Mouse (Mus musculus): ENCODE measurements at regions not wholly inside any gene's neighbourhood (a gene's known extent, or its start where the extent isn't known, plus 50 kb on each side); places are given as distances from the start of the nearest gene placed in this dataset.

GRCm38 (mm10) chr13:101253698-101254468 is 420.7 kb upstream of the Slc30a5 start:
- Histone ChIP-seq H3K27me3 (no peaks in the 10 kb centered on the region), H3K9ac (no peak overlapping the region), H3K4me3 (no peak overlapping the region), H3K4me1 (no peaks in the 10 kb centered on the region), H3K4me2 (replicated peaks) (no peak overlapping the region), H3K36me3 (no peaks in the 10 kb centered on the region), H3K27ac (no peak overlapping the region), H3K9me3 (no peaks in the 10 kb centered on the region)
- ATAC-seq (ENCODE audit: low FRiP score, low read depth), result no peak
- WGBS, result 46% methylated on average over 5 of the region's 5 CpGs

- Histone ChIP-seq H3K9me3 (no peaks in the 10 kb centered on the region), H3K36me3 (no peaks in the 10 kb centered on the region), H3K4me1 (no peaks in the 10 kb centered on the region), H3K27ac (no peak overlapping the region), H3K27me3 (no peaks in the 10 kb centered on the region), H3K4me3 (no peak overlapping the region), H3K9ac (no peak overlapping the region), H3K4me2 (replicated peaks) (no peak overlapping the region)
- ATAC-seq (ENCODE audit: low FRiP score, low read depth), result no peak
- 78% methylated on average over 5 of the region's 5 CpGs for whole genome bisulfite sequencing
Observed at GRCm38 (mm10) chr13:101249369-101249768, 416.1 kb upstream of the Slc30a5 start.

GRCm38 (mm10) chr13:101244326-101244725 is 411.1 kb upstream of the Slc30a5 start:
- Histone ChIP-seq H3K27ac (no peak overlapping the region), H3K4me2 (replicated peaks) (no peak overlapping the region), H3K4me1 (no peaks in the 10 kb centered on the region), H3K36me3 (no peaks in the 10 kb centered on the region), H3K4me3 (no peak overlapping the region), H3K9me3 (no peaks in the 10 kb centered on the region), H3K27me3 (no peaks in the 10 kb centered on the region), H3K9ac (no peak overlapping the region)
- 97% methylated on average over 3 of the region's 3 CpGs for WGBS
- no peak for ATAC-seq (ENCODE audit: low FRiP score, low read depth)

GRCm38 (mm10) chr13:101238860-101239259 is 405.6 kb upstream of the Slc30a5 start:
- Histone ChIP-seq H3K27me3 (no peaks in the 10 kb centered on the region; the same call in 1 of the 2 replicates), H3K9ac (no peak overlapping the region), H3K27ac (no peak overlapping the region), H3K36me3 (no peaks in the 10 kb centered on the region), H3K4me1 (peaks cover 4% of the 10 kb centered on the region), H3K4me2 (replicated peaks) (no peak overlapping the region), H3K4me3 (no peak overlapping the region), H3K9me3 (no peaks in the 10 kb centered on the region)
- no peak for ATAC-seq (ENCODE audit: low FRiP score, low read depth)

- Histone ChIP-seq H3K9me3 (no peaks in the 10 kb centered on the region), H3K27ac (no peak overlapping the region), H3K27me3 (no peaks in the 10 kb centered on the region; the same call in 1 of the 2 replicates), H3K36me3 (no peaks in the 10 kb centered on the region), H3K4me1 (peaks cover 14% of the 10 kb centered on the region), H3K4me2 (replicated peaks) (no peak overlapping the region), H3K9ac (no peak overlapping the region), H3K4me3 (no peak overlapping the region)
- WGBS, result 73% methylated on average over 10 of the region's 10 CpGs
- ATAC-seq (ENCODE audit: low FRiP score, low read depth), result no peak
Observed at GRCm38 (mm10) chr13:101237035-101237434, 403.8 kb upstream of the Slc30a5 start.

GRCm38 (mm10) chr13:101235846-101236245 is 402.6 kb upstream of the Slc30a5 start:
- WGBS, result 94% methylated on average over 4 of the region's 4 CpGs
- ATAC-seq (ENCODE audit: low FRiP score, low read depth), result no peak
- peaks cover 1% of the 10 kb centered on the region for H3K27me3 ChIP-seq

GRCm38 (mm10) chr13:101235110-101235509 is 401.9 kb upstream of the Slc30a5 start:
- H3K9ac ChIP-seq, result no peak overlapping the region
- peaks cover 3% of the 10 kb centered on the region for H3K27me3 ChIP-seq
- H3K9me3 ChIP-seq, result no peaks in the 10 kb centered on the region
- H3K27ac ChIP-seq, result no peak overlapping the region
- 59% methylated on average over 3 of the region's 3 CpGs for WGBS
- H3K36me3 ChIP-seq, result no peaks in the 10 kb centered on the region
- no peak overlapping the region for H3K4me2 ChIP-seq (replicated peaks)
- H3K4me3 ChIP-seq, result no peak overlapping the region
- ATAC-seq (ENCODE audit: low FRiP score, low read depth), result no peak
- H3K4me1 ChIP-seq, result peaks cover 14% of the 10 kb centered on the region

More at GRCm38 (mm10) chr13:101235846-101236245, 402.6 kb upstream of the Slc30a5 start:
- Histone ChIP-seq H3K4me2 (replicated peaks) (no peak overlapping the region), H3K4me3 (no peak overlapping the region), H3K27ac (no peak overlapping the region), H3K9ac (no peak overlapping the region), H3K9me3 (no peaks in the 10 kb centered on the region), H3K4me1 (peaks cover 14% of the 10 kb centered on the region), H3K36me3 (no peaks in the 10 kb centered on the region)

- peaks cover 14% of the 10 kb centered on the region for H3K4me1 ChIP-seq
- ATAC-seq (ENCODE audit: low FRiP score, low read depth), result no peak
- H3K4me3 ChIP-seq, result no peak overlapping the region
- H3K27ac ChIP-seq, result no peak overlapping the region
- no peak overlapping the region for H3K4me2 ChIP-seq (replicated peaks)
- peaks cover 3% of the 10 kb centered on the region for H3K27me3 ChIP-seq
- no peaks in the 10 kb centered on the region for H3K9me3 ChIP-seq
- 77% methylated on average over 10 of the region's 10 CpGs for WGBS
- no peaks in the 10 kb centered on the region for H3K36me3 ChIP-seq
- no peak overlapping the region for H3K9ac ChIP-seq
Observed at GRCm38 (mm10) chr13:101234550-101234949, 401.3 kb upstream of the Slc30a5 start.

- H3K9me3 ChIP-seq, result no peaks in the 10 kb centered on the region
- H3K9ac ChIP-seq, result no peak overlapping the region
- no peak overlapping the region for H3K4me2 ChIP-seq (replicated peaks)
- peaks cover 3% of the 10 kb centered on the region for H3K27me3 ChIP-seq
- H3K4me3 ChIP-seq, result no peak overlapping the region
- no peaks in the 10 kb centered on the region for H3K36me3 ChIP-seq
- no peak overlapping the region for H3K27ac ChIP-seq
- peaks cover 14% of the 10 kb centered on the region for H3K4me1 ChIP-seq
- ATAC-seq (ENCODE audit: low FRiP score, low read depth), result no peak
- 36% methylated on average over 5 of the region's 5 CpGs for WGBS
Observed at GRCm38 (mm10) chr13:101233843-101234281, 400.6 kb upstream of the Slc30a5 start.

GRCm38 (mm10) chr13:101233181-101233842 is 400.1 kb upstream of the Slc30a5 start:
- H3K4me2 ChIP-seq (replicated peaks), result no peak overlapping the region
- H3K4me1 ChIP-seq, result peaks cover 14% of the 10 kb centered on the region
- WGBS, result 61% methylated on average over 8 of the region's 8 CpGs
- H3K27me3 ChIP-seq, result peaks cover 3% of the 10 kb centered on the region
- ATAC-seq (ENCODE audit: low FRiP score, low read depth), result no peak
- no peak overlapping the region for H3K4me3 ChIP-seq
- H3K27ac ChIP-seq, result no peak overlapping the region
- no peak overlapping the region for H3K9ac ChIP-seq
- H3K9me3 ChIP-seq, result no peaks in the 10 kb centered on the region
- no peaks in the 10 kb centered on the region for H3K36me3 ChIP-seq

GRCm38 (mm10) chr13:101229861-101230260 is 396.6 kb upstream of the Slc30a5 start:
- Histone ChIP-seq H3K27ac (no peak overlapping the region), H3K9me3 (no peaks in the 10 kb centered on the region), H3K9ac (no peak overlapping the region), H3K4me2 (replicated peaks) (no peak overlapping the region), H3K4me1 (peaks cover 14% of the 10 kb centered on the region), H3K36me3 (no peaks in the 10 kb centered on the region), H3K27me3 (peaks cover 3% of the 10 kb centered on the region; the same call in 1 of the 2 replicates), H3K4me3 (no peak overlapping the region)
- 87% methylated on average over 4 of the region's 4 CpGs for WGBS
- no peak for ATAC-seq (ENCODE audit: low FRiP score, low read depth)

- H3K4me3 ChIP-seq, result no peak overlapping the region
- ATAC-seq (ENCODE audit: low FRiP score, low read depth), result no peak
- WGBS, result 86% methylated on average over 2 of the region's 2 CpGs
- no peaks in the 10 kb centered on the region for H3K4me1 ChIP-seq
- no peaks in the 10 kb centered on the region for H3K9me3 ChIP-seq
- H3K27ac ChIP-seq, result no peak overlapping the region
- no peak overlapping the region for H3K4me2 ChIP-seq (replicated peaks)
- H3K36me3 ChIP-seq, result no peaks in the 10 kb centered on the region
- H3K9ac ChIP-seq, result no peak overlapping the region
- peaks cover 13% of the 10 kb centered on the region for H3K27me3 ChIP-seq
Observed at GRCm38 (mm10) chr13:101225366-101225765, 392.1 kb upstream of the Slc30a5 start.
